Mouse (Mus musculus) bone marrow macrophage, adult 2 months (primary cell): ENCODE data around the gene Lrch3.

Experiments used
- CTCF ChIP-seq: IDR thresholded peaks from 2 replicates; pipeline ENCODE4 v1.5.1; 2012; ENCODE audit warnings: low read depth, mild to moderate bottlenecking, low read length, moderate library complexity
- POLR2A ChIP-seq: IDR thresholded peaks from 2 replicates; pipeline ENCODE4 v1.6.1; 2012; ENCODE audit warnings: mild to moderate bottlenecking, low read depth, low read length, borderline replicate concordance

GRCm38 (mm10) chr16:32901360-32902050, 12.4 kb upstream of the Lrch3 start:
- TF ChIP-seq CTCF (no peak), POLR2A (no peak)
